Mouse (Mus musculus) embryonic facial prominence, embryonic 10.5 days (tissue): ENCODE results near the gene Chat. TPM values are rescaled to one million over a fixed set of nuclear protein-coding genes. Genes with fewer than 3 reads are reported as not detected.
"Not testable (repeated sequence)": the region's sequence is repeated elsewhere in the genome, so short reads cannot be mapped to it uniquely, and the experiment has no call there.

ENCODE experiments used
- DNase-seq: peaks from one replicate; pipeline ENCODE4 v3.0.0-alpha.2; 2017; ENCODE audit warnings: low spot score
- H3K27ac ChIP-seq: fragments of 300-500 bp; sonication (generic); replicated peaks from 2 replicates; pipeline ENCODE4 v1.5.1; 2016; ENCODE audit warnings: mild to moderate bottlenecking
- H3K27me3 ChIP-seq: fragments of 300-500 bp; sonication (generic); replicated peaks from 2 replicates; pipeline ENCODE4 v1.6.1; 2016; ENCODE audit warnings: low read depth, mild to moderate bottlenecking; ENCODE audit not compliant: poor library complexity, severe bottlenecking
- H3K36me3 ChIP-seq: fragments of 300-500 bp; sonication (generic); replicated peaks from 2 replicates; pipeline ENCODE4 v1.6.1; 2016; ENCODE audit warnings: mild to moderate bottlenecking, moderate library complexity
- H3K4me1 ChIP-seq: fragments of 300-500 bp; sonication (generic); 2 replicates; pipeline ENCODE4 v1.6.1; 2016
- H3K4me3 ChIP-seq: fragments of 300-500 bp; sonication (generic); 2 replicates; pipeline ENCODE4 v1.5.1; 2016; ENCODE audit warnings: mild to moderate bottlenecking, moderate library complexity
- H3K9me3 ChIP-seq: fragments of 300-500 bp; sonication (generic); 2 replicates; pipeline ENCODE4 v1.6.1; 2016; ENCODE audit warnings: mild to moderate bottlenecking
- WGBS: fragments of 180-500 bp; shearing (Covaris S2); methylation state at CpG from one replicate; pipeline ENCODE4 v1.1.7; 2016; 5-methylcytosine and 5-hydroxymethylcytosine counted together
- polyA plus RNA-seq: library from polyadenylated mRNA; unstranded; fragments of >200 nt; fragmentation: Nextera tagmentation; extraction: Ambion mirVana; gene quantifications from 2 replicates; pipeline ENCODE4 v1.2.1, GENCODE M21; 2016

The Chat gene
- polyA plus RNA-seq, 1 experiment from 2014 or later, result 0.39 TPM

DNA sequence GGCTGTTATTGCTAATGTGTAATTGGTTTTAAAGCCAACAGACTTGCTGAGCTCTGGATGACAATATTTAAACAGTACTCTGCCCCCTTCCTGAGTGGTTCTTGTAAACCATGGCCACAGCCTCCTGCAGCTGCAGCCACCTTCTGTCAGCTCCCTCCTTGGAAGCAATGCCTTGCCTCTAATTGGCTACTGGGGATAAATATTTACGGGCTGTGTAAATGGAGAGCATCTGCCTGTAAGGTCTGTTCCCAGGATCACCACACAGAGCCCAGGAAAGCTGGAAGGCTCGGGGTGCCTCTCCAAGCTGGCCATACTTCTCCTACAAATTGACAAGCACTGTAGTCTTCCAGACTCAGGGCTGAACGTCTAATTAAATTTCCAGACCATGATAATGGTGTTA, 26.0 kb downstream of the Chat start:
- Histone ChIP-seq H3K36me3 (no peaks in the 10 kb centered on the region), H3K4me3 (no peak overlapping the region), H3K9me3 (no peaks in the 10 kb centered on the region), H3K27ac (no peak overlapping the region), H3K27me3 (peaks cover 33% of the 10 kb centered on the region), H3K4me1 (peaks cover 28% of the 10 kb centered on the region)
- DNase-seq, result no peak
- WGBS, result 50% methylated on average over 3 of the region's 3 CpGs

DNA sequence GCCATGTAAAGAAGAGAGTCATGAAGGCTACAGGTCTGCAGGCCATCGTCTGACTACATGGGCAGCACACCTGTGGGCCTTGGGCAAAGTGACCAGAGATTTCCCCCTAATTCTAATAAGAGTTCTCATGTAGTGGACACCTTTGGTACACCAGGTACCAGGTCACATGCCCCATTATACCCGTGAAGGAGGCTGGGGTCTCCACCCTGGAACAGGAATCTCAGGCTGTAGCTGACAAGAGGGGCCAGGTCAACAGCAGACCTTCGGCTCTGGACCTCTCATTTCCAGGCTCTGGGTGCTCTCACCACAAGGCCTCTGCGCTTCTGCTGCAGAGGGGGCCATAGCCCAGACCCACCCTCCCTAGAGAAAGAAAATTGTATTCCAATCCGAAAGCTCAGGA, 26.5 kb downstream of the Chat start:
- no peaks in the 10 kb centered on the region for H3K36me3 ChIP-seq
- H3K27me3 ChIP-seq, result peaks cover 33% of the 10 kb centered on the region
- peaks cover 28% of the 10 kb centered on the region for H3K4me1 ChIP-seq
- no peak overlapping the region for H3K27ac ChIP-seq
- 79% methylated on average over 5 of the region's 5 CpGs for WGBS
- H3K4me3 ChIP-seq, result no peak overlapping the region
- no peak for DNase-seq
- H3K9me3 ChIP-seq, result no peaks in the 10 kb centered on the region

DNA sequence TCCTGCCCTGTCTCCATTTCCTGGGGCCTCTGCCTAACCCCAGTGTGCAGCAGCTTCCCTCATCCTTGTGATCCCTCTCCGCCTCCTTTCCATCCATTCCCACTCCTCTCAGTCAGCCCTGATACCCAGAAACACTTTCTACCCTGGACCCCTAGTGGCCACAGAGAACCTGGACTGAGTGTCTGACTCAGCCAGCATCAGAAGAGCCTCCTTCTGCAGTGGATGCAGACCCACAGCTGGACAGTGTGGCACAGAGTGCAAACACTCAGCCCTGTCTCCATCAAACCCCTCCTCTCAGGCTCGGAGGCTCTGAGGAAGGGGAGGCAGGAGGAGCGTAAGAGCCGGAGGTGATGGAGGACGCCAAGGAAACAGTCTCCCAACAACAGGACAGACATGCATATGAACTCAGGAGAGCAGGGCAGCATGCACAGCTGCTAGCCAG, 28.4 kb downstream of the Chat start:
- Histone ChIP-seq H3K36me3 (no peaks in the 10 kb centered on the region), H3K9me3 (no peaks in the 10 kb centered on the region), H3K27ac (no peak overlapping the region; the same call in 1 of the 2 replicates), H3K4me1 (peaks cover 14% of the 10 kb centered on the region), H3K4me3 (no peak overlapping the region), H3K27me3 (peaks cover 19% of the 10 kb centered on the region)
- 28% methylated on average over 5 of the region's 5 CpGs for WGBS
- DNase-seq, result peak; percentile 55

DNA sequence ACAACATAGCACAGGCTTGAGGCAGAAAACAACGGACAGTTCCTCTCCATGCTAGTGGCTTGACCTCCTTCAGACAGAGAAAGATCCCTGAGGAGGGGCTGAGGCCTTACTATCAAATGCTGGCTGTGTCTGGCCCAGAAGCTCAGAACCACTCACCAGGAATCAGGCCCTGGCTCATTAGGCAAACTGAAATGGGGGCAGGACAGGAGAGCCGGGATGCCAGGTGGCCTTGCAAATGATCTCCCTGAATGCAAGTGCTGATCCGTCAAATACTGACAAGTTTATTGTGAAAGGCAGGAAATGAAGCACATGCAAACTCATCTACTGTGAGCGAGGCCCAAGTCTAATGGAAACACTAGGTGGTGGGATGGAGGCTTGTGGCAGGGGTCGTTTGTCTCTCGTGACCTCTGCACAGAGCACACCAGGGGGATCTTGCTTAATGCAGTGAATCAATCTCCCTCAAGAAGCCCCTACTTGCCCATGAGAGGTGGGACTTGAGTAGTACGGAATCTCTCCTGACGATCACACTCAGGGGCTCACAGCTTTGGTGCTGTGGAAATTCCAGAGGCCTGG, 36.7 kb downstream of the Chat start:
- 47% methylated on average over 8 of the region's 8 CpGs for WGBS
- no peak for DNase-seq
- no peak overlapping the region for H3K27ac ChIP-seq
- H3K4me1 ChIP-seq, result peaks cover 22% of the 10 kb centered on the region
- peaks cover 5% of the 10 kb centered on the region; the same call in 1 of the 2 replicates for H3K27me3 ChIP-seq
- H3K36me3 ChIP-seq, result no peaks in the 10 kb centered on the region
- H3K9me3 ChIP-seq, result no peaks in the 10 kb centered on the region
- H3K4me3 ChIP-seq, result no peak overlapping the region

DNA sequence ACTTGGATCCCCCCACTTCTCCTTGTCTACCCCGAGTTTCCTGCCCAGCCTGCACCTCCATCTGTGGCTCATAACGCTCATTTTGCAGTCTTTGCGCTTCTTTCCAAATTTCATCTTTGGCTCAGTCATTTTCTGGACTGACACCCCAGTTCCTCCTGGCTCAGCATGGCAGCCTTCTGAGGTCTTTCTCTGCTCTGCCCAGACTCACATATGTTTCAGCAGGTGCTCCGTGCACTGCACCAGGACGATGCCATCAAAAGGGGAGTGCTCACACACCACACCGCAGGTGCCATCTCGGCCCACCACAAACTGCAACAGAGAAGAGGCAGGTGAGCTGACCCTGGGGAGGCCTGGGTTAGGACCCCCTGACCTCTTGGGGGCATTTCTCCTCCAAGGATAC, 41.8 kb downstream of the Chat start:
- Histone ChIP-seq H3K27ac (no peak overlapping the region), H3K4me3 (no peak overlapping the region), H3K36me3 (no peaks in the 10 kb centered on the region), H3K9me3 (no peaks in the 10 kb centered on the region), H3K27me3 (peaks cover 5% of the 10 kb centered on the region; the same call in 1 of the 2 replicates), H3K4me1 (peaks cover 26% of the 10 kb centered on the region)
- WGBS, result 88% methylated on average over 7 of the region's 7 CpGs
- DNase-seq, result no peak

DNA sequence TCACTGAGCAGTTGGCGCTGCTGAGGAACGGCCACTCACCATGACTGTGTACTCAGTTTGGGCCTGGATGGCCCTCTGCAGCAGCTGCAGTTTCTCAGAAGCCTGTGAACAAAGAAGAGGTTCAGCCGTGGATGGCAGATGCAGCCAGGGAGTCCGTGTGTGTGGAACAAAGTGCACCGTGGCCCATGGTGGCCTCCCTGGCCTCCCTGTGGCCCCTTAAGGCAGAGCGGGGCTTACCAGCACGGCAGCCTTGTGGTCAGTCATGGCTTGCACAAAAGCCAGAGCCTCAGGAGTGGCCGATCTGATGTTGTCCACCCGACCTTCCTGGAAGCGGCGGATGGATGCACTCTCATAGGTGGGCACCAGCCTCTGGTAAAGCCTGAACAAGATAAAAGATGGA, 47.0 kb downstream of the Chat start:
- DNase-seq, result no peak
- Histone ChIP-seq H3K4me1 (peaks cover 11% of the 10 kb centered on the region), H3K27ac (no peak overlapping the region), H3K9me3 (peaks cover 5% of the 10 kb centered on the region; the same call in 1 of the 2 replicates), H3K27me3 (no peaks in the 10 kb centered on the region), H3K36me3 (no peaks in the 10 kb centered on the region), H3K4me3 (no peak overlapping the region)
- WGBS, result 83% methylated on average over 11 of the region's 11 CpGs

DNA sequence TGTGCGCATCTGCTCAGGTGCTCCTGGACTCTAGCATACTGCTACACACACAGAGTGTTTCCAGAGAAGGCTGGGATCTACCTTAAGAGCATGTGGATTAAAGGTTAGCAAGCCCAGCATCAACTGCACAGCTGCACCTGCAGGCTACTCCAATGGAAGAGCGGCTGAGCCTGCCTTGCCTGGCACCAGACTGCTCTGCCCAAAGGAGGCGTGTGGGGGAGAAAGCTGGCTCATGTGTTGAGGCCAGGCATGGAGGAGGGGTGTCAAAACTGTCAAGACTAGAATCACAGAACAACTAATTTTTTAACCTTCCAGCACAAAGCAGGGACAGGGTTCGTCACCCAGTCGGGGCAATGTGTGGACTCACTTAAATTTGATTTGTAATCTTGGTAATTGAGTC, 53.7 kb downstream of the Chat start:
- DNase-seq, result peak; percentile 6
- H3K36me3 ChIP-seq, result no peaks in the 10 kb centered on the region
- no peaks in the 10 kb centered on the region for H3K27me3 ChIP-seq
- no peak overlapping the region for H3K4me3 ChIP-seq
- no peaks in the 10 kb centered on the region; the same call in 1 of the 2 replicates for H3K9me3 ChIP-seq
- 0 out of 2 replicates have a peak, but pooled peaks cover 3% of the 10 kb centered on the region for H3K4me1 ChIP-seq
- H3K27ac ChIP-seq, result no peak overlapping the region
- 85% methylated on average over 5 of the region's 5 CpGs for WGBS

DNA sequence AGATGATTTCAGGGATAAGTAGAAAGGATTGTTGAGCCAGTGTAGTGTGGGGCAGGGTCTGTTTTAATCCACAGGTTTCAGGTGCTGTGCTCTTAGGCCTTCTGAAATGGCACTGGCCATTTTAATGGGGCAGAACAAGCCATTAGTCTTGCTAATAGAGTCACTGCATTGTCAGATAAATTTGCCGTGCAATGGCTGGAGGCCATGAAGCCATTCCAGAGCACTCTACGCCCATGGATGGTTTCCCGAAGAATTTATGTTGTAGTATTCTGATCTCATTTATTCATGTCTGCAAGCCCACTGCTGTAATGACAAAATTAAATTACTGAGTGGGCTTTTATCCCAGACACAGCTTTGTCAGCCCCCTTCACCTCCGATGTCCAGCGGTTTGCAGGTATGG, 55.7 kb downstream of the Chat start:
- H3K36me3 ChIP-seq, result no peaks in the 10 kb centered on the region

DNA sequence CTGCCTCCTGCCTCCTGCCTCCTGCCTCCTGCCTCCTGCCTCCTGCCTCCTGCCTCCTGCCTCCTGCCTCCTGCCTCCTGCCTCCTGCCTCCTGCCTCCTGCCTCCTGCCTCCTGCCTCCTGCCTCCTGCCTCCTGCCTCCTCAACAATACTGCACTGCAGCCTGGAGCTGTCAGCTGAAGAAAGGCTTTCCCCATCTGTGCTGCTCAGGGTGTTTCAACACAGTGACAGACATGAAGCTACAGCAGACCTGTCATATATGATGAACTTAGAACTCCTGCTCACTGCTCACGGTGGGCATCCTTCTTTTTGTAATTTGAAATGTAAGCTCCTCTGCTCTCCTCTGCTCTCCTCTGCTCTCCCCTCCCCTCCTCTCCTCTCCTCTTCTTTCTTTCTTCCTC, 60.4 kb downstream of the Chat start:
- 70% methylated on average over 1 of the region's 1 CpGs for WGBS
- DNase-seq, H3K4me3 ChIP-seq, H3K9me3 ChIP-seq, H3K4me1 ChIP-seq, H3K27ac ChIP-seq, H3K27me3 ChIP-seq, H3K36me3 ChIP-seq: not testable (repeated sequence)

More for the DNA sequence above, 55.7 kb downstream of the Chat start:
- no peaks in the 10 kb centered on the region for H3K9me3 ChIP-seq
- no peak overlapping the region for H3K27ac ChIP-seq
- 0 out of 2 replicates have a peak, but pooled peaks cover 3% of the 10 kb centered on the region for H3K27me3 ChIP-seq
- no peak for DNase-seq
- 71% methylated on average over 5 of the region's 5 CpGs for WGBS
- 0 out of 2 replicates have a peak, but pooled peaks cover 3% of the 10 kb centered on the region for H3K4me1 ChIP-seq
- H3K4me3 ChIP-seq, result no peak overlapping the region

DNA sequence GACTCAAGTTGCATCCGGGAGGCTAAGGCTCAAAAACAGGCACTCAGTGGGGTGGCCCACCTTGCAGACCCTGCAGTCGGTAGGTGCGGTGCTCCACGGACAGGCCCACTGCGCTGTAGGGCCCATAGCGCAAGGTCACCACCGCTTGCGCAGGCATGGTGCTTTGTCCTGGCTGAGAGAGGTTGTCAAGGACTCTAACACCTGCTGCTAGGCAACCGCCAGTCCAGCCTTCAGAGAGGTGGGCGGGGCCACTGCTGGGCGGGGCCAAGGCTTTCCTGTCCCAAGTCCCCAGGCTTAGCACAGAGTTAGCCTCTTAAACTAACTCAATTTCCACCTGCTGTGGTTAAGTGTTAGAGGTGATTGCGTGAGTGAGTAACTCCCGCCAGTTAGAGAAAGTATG, 77.6 kb downstream of the Chat start, which contains the start of gene 1700024G13Rik:
1700024G13Rik (minus strand) TSS at position 196 of the 400 bp plus-strand sequence.
- peak within 1 kb of the TSS; percentile 30 for H3K4me3 ChIP-seq
- no peaks in the 10 kb centered on the region for H3K36me3 ChIP-seq
- H3K27ac ChIP-seq, result no peak within 1 kb of the TSS
- H3K4me1 ChIP-seq, result peaks cover 8% of the 10 kb centered on the region
- peak; percentile 85 for DNase-seq
- WGBS, result 2% methylated on average over 13 of the region's 13 CpGs
- H3K27me3 ChIP-seq, result peaks cover 15% of the 10 kb centered on the region; the same call in 1 of the 2 replicates
- H3K9me3 ChIP-seq, result no peaks in the 10 kb centered on the region

DNA sequence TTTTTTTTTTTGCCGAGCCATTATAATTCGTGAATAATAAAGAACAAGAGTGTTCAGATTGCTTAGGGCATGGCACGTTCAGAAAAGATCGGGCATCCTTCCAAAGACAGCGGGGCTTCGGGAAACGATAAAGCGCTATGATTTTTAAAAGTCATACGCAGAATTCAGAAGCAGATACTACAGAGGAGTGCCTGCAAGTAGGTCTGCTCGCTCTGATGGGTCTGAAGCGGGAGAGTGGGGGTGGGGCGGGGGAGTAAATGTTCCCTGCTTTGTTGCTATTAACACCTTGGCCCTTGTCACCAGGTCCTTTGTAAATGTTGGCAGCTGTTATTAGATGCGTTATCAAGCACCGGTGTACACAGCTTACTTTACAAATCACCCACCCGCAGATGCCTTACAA, 84.2 kb downstream of the Chat start:
- Histone ChIP-seq H3K27ac (no peak overlapping the region), H3K4me1 (peaks cover 31% of the 10 kb centered on the region), H3K9me3 (no peaks in the 10 kb centered on the region), H3K4me3 (no peak overlapping the region), H3K27me3 (peaks cover 46% of the 10 kb centered on the region), H3K36me3 (no peaks in the 10 kb centered on the region)
- WGBS, result 62% methylated on average over 15 of the region's 15 CpGs
- DNase-seq, result no peak

DNA sequence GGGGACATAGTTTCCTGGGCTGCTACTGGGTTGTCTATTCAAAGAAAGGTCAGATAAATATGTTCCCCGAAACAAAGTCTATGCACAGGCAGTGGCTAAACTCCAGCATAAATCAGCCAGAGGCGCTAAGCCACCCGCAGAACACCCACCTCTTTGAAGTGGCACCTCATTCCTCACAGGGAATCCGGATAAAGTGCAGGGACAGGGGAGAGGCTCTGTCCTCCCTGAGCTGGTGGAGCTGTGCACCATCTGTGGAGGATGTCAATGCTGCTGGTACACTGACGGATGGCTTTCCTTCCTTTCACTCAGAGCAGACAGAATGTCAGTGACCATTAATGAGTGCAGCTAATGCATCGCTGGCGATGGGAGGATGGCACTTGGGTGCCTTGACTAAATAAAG, 84.7 kb downstream of the Chat start:
- peaks cover 46% of the 10 kb centered on the region for H3K27me3 ChIP-seq
- no peaks in the 10 kb centered on the region for H3K36me3 ChIP-seq
- no peak for DNase-seq
- H3K27ac ChIP-seq, result no peak overlapping the region
- WGBS, result 41% methylated on average over 7 of the region's 7 CpGs
- no peaks in the 10 kb centered on the region for H3K9me3 ChIP-seq
- peaks cover 31% of the 10 kb centered on the region for H3K4me1 ChIP-seq
- H3K4me3 ChIP-seq, result no peak overlapping the region

DNA sequence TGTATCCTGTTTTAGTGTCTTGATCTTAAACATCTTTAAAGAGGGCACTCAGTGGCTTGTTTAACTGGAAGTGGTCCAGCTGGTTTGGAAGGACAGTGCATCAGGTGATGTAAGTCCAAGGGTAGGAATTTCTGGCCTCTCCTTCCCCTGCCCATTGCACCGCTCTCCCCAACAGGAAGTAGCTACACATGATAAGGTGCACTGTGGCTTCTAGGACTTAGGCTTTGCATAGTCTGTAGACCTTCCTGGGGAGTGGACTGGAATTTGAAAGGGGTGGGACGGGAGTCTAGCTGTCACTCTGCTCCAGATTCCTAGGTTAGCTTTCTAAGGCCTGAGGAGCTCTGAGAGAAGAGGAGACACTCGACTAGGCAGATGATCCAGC, 85.7 kb downstream of the Chat start:
- peak overlapping the region; percentile 43 for H3K4me3 ChIP-seq
- no peak overlapping the region for H3K27ac ChIP-seq
- peaks cover 45% of the 10 kb centered on the region for H3K27me3 ChIP-seq
- WGBS, result 27% methylated on average over 3 of the region's 3 CpGs
- no peaks in the 10 kb centered on the region for H3K36me3 ChIP-seq
- H3K9me3 ChIP-seq, result no peaks in the 10 kb centered on the region
- DNase-seq, result no peak
- H3K4me1 ChIP-seq, result peaks cover 31% of the 10 kb centered on the region
